Mouse (Mus musculus) neural tube, embryonic 11.5 days (tissue): Measurements from ENCODE around the gene Tmem108. TPM values are rescaled to one million over a fixed set of nuclear protein-coding genes. Genes with fewer than 3 reads are reported as not detected.

ENCODE experiments used
- ATAC-seq: fragments of 200-750 bp; cut with Nextera tagmentation; 2 replicates; pipeline ENCODE4 v1.8.0; 2017; ENCODE audit warnings: moderate number of reproducible peaks, mild to moderate bottlenecking, moderate TSS enrichment, moderate library complexity; ENCODE audit not compliant: insufficient read depth, low FRiP score, low TSS enrichment
- DNase-seq: peaks from one replicate; pipeline ENCODE4 v3.0.0-alpha.2; 2015; ENCODE audit warnings: low spot score
- H3K27ac ChIP-seq: fragments of 300-500 bp; sonication (generic); 2 replicates; pipeline ENCODE4 v1.5.1; 2014; ENCODE audit warnings: low read depth, mild to moderate bottlenecking, low read length
- H3K27me3 ChIP-seq: fragments of 300-500 bp; sonication (generic); 2 replicates; pipeline ENCODE4 v1.6.1; 2014; ENCODE audit warnings: mild to moderate bottlenecking, low read length, mixed read lengths; ENCODE audit not compliant: control insufficient read depth, insufficient read depth
- H3K36me3 ChIP-seq: fragments of 300-500 bp; sonication (generic); 2 replicates; pipeline ENCODE4 v1.6.1; 2014; ENCODE audit warnings: mild to moderate bottlenecking, low read length, moderate library complexity, mixed read lengths; ENCODE audit not compliant: control insufficient read depth, insufficient read depth
- H3K4me1 ChIP-seq: fragments of 300-500 bp; sonication (generic); 2 replicates; pipeline ENCODE4 v1.6.1; 2014; ENCODE audit warnings: low read length, mixed read lengths; ENCODE audit not compliant: control insufficient read depth, insufficient read depth
- H3K4me2 ChIP-seq: fragments of 300-500 bp; sonication (generic); 2 replicates; pipeline ENCODE4 v1.6.1; 2014; ENCODE audit warnings: low read depth, mild to moderate bottlenecking, moderate library complexity
- H3K4me3 ChIP-seq: fragments of 300-500 bp; sonication (generic); 2 replicates; pipeline ENCODE4 v1.5.1; 2014; ENCODE audit warnings: low read depth, low read length
- H3K9ac ChIP-seq: fragments of 300-500 bp; sonication (generic); 2 replicates; pipeline ENCODE4 v1.6.1; 2014; ENCODE audit warnings: mild to moderate bottlenecking, low read length
- H3K9me3 ChIP-seq: fragments of 300-500 bp; sonication (generic); 2 replicates; pipeline ENCODE4 v1.6.1; 2016; ENCODE audit warnings: low read length; ENCODE audit not compliant: control insufficient read depth
- WGBS: fragments of 180-500 bp; shearing (Covaris S2); extraction: QIAGEN DNeasy Blood & Tissue Kit; methylation state at CpG from one replicate; pipeline ENCODE4 v1.1.7; 2014; 5-methylcytosine and 5-hydroxymethylcytosine counted together
- polyA plus RNA-seq: library from polyadenylated mRNA; unstranded; fragments of >200 nt; fragmentation: Nextera tagmentation; extraction: Ambion mirVana; gene quantifications from 2 replicates; pipeline ENCODE4 v1.2.1, GENCODE M21; 2014

The Tmem108 gene
- polyA plus RNA-seq, 1 experiment from 2014 or later, result 19.9 TPM

DNA sequence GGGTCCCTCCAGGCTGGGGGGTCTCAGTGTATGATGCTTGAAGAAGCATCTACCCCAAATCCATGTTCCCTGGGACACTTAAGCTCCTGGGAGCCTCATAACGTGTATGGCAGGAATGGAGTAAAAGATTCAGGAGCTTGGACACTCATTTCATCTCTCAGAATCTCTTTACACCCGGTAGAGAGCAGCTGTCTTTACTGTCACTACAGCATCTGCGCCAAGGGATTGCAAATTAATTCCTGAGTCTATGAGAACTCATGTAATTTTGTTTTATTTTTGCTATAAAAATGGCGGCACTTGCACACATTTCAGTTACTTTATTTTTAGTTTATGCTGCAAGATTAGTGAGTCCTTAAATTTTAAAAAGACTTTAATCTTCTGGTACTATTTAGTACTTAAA, 22.6 kb downstream of the Tmem108 start:
- H3K27me3 ChIP-seq, result no peaks in the 10 kb centered on the region
- WGBS, result 89% methylated on average over 4 of the region's 4 CpGs
- H3K4me2 ChIP-seq, result no peak overlapping the region
- H3K27ac ChIP-seq, result no peak overlapping the region
- no peaks in the 10 kb centered on the region for H3K4me1 ChIP-seq
- no peak for ATAC-seq
- no peak for DNase-seq
- H3K36me3 ChIP-seq, result no peaks in the 10 kb centered on the region
- no peak overlapping the region for H3K9ac ChIP-seq
- no peaks in the 10 kb centered on the region for H3K9me3 ChIP-seq
- H3K4me3 ChIP-seq, result no peak overlapping the region

DNA sequence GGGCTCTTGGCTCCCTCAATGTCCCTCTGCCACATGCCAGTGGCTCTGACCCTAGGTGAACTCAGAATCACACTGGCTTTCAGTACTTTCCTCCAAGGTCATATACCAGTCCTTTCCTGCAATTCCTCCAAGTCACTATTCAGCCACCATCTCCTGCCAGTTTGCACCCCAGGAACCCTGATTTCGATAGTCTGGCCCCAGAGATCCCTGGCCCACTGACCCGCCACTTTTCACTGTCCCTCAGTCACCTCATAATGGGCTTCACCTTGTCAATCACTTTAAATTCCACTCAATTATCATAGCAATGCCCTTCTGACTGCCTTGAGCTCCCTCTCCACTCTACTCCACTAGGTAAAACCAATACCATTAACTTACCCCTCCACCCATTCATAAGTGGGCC, 31.9 kb downstream of the Tmem108 start:
- no peaks in the 10 kb centered on the region for H3K36me3 ChIP-seq
- 73% methylated on average over 2 of the region's 2 CpGs for WGBS
- H3K4me2 ChIP-seq, result no peak overlapping the region
- DNase-seq (no peak), ATAC-seq (no peak)
- H3K9ac ChIP-seq, result no peak overlapping the region
- no peaks in the 10 kb centered on the region for H3K27me3 ChIP-seq
- H3K4me3 ChIP-seq, result no peak overlapping the region
- H3K27ac ChIP-seq, result no peak overlapping the region
- H3K9me3 ChIP-seq, result no peaks in the 10 kb centered on the region
- no peaks in the 10 kb centered on the region for H3K4me1 ChIP-seq

DNA sequence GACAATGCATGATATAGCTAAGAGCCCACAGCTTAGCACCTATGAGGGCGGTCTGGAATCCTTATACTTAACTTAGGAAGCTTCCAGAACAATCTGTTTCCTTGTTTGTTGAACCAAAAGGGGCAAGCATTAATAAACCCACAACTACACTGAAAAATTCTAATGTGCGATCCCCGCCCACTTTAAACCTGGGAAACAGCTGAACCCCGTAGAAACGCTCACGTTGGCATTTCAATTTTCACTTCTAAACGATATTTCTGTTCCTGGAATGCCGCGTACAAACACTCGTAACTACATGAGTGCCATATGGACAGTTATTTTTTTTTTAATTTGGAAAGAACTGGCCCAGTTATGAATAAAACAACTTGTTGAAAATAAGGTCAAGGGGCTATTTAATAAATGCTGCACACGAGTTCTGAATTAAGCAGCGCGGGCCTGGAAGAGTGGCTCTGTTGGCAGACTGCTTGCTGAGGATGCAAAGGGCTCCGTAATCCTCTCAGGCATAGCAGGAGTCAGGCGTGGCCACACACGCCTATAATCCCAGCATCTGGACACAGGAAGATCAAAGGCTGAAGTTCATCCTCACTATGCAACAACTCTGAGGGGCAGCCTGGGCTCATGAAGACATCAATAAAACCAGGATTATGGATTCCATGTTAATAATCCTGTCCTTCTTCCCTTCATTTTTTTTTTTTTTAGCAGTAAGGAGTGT, 34.7 kb downstream of the Tmem108 start:
- WGBS, result 90% methylated on average over 16 of the region's 16 CpGs
- ATAC-seq, result no peak

DNA sequence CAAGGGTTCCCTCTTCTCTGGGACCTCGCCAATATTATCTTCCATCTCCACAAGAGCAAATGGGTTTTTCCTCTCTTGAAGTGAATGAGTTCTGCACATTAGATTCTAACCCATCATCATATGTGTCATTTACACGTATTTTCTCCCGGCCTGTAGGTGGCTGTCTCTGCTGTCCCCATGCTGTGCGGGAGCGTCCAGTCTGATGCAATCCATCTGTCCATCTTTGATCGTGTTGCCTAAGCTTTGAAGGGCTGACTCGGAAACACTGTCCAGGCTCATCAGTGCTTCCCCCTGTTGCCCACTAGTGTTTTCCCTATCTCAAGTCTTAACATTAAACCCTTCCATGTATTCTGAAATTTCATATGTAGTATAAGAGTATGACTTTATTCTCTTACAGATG, 36.1 kb downstream of the Tmem108 start:
- 87% methylated on average over 7 of the region's 7 CpGs for WGBS

More for the DNA sequence above, 34.7 kb downstream of the Tmem108 start:
- Histone ChIP-seq H3K4me1 (no peaks in the 10 kb centered on the region), H3K4me3 (no peak overlapping the region), H3K27me3 (no peaks in the 10 kb centered on the region), H3K27ac (no peak overlapping the region), H3K9me3 (no peaks in the 10 kb centered on the region), H3K36me3 (no peaks in the 10 kb centered on the region), H3K4me2 (no peak overlapping the region), H3K9ac (no peak overlapping the region)
- no peak for DNase-seq

DNA sequence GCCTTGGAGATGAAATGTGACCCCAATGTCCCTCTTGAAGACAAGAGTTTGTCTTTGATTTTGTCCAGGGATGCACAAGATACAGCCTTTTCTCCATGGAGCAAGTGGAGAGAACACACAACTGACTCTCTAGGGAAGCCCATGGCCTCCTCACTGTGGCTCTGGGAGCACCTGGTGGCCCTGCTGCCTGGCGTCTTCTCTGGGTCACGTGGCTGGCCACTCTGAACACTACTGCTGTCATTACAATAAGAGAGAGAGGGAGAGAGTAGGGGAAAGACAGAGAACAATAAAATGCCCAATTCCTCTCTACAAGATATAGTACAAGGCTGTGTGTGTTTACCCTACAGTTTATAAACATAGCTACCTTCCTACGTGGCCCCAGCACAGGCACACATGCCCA, 40.2 kb downstream of the Tmem108 start:
- Histone ChIP-seq H3K27ac (no peak overlapping the region), H3K36me3 (no peaks in the 10 kb centered on the region), H3K27me3 (no peaks in the 10 kb centered on the region), H3K4me3 (no peak overlapping the region), H3K9me3 (no peaks in the 10 kb centered on the region), H3K4me2 (no peak overlapping the region), H3K4me1 (no peaks in the 10 kb centered on the region), H3K9ac (no peak overlapping the region)
- no peak for DNase-seq
- ATAC-seq, result no peak
- WGBS, result 83% methylated on average over 3 of the region's 3 CpGs

More for the DNA sequence above, 36.1 kb downstream of the Tmem108 start:
- no peak for ATAC-seq
- Histone ChIP-seq H3K9ac (no peak overlapping the region), H3K27ac (no peak overlapping the region), H3K9me3 (no peaks in the 10 kb centered on the region), H3K4me1 (no peaks in the 10 kb centered on the region), H3K27me3 (no peaks in the 10 kb centered on the region), H3K4me3 (no peak overlapping the region), H3K36me3 (no peaks in the 10 kb centered on the region), H3K4me2 (no peak overlapping the region)
- no peak for DNase-seq

DNA sequence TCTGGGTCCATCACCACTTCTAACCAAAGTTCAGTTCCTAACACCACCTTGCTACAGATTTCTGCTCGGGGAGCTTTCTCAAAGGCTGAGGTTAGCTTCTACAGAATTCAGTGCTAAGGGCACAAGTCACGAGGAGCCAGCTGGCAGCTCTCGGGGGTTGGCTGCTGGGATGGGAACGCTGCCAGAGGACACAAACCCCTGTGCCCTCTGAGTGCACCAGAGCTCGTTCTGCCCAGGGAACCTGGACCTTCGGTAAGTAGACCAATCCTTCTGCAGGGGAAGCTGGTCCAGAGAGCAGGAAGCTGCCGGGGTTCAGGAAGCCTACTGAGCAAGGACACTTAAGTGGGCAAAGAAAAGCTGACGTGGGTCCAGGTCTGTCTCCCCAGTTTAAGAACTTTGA, 40.6 kb downstream of the Tmem108 start:
- H3K27ac ChIP-seq, result no peak overlapping the region
- no peaks in the 10 kb centered on the region for H3K36me3 ChIP-seq
- ATAC-seq (no peak), DNase-seq (no peak)
- no peak overlapping the region for H3K9ac ChIP-seq
- 88% methylated on average over 8 of the region's 8 CpGs for whole genome bisulfite sequencing
- no peak overlapping the region for H3K4me3 ChIP-seq
- H3K27me3 ChIP-seq, result no peaks in the 10 kb centered on the region
- no peak overlapping the region for H3K4me2 ChIP-seq
- no peaks in the 10 kb centered on the region for H3K9me3 ChIP-seq
- H3K4me1 ChIP-seq, result no peaks in the 10 kb centered on the region

DNA sequence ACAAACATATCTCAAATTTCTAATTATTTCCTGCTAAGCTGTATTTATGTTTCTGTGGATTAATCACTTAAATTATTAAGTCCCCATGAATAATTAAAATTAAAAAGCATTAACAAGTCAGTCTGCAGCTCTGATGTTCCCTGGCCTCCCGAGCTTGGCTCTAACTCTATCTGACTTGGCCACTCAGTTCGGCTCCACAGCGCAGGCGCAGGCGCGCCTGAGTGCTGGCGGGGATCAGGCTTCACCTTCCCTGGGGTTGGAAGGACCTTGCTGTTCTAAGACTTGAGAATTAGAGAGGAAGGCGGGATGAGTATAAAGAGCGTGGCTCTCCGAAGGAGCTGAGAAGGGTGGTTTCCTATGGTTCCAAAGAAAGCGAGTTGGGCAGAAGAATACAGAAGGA, 41.6 kb downstream of the Tmem108 start:
- no peak overlapping the region for H3K27ac ChIP-seq
- H3K4me1 ChIP-seq, result no peaks in the 10 kb centered on the region
- no peak for DNase-seq
- no peak for ATAC-seq
- WGBS, result 92% methylated on average over 11 of the region's 11 CpGs
- H3K4me2 ChIP-seq, result no peak overlapping the region
- no peak overlapping the region for H3K9ac ChIP-seq
- H3K27me3 ChIP-seq, result no peaks in the 10 kb centered on the region
- no peaks in the 10 kb centered on the region for H3K36me3 ChIP-seq
- H3K4me3 ChIP-seq, result no peak overlapping the region
- no peaks in the 10 kb centered on the region for H3K9me3 ChIP-seq

DNA sequence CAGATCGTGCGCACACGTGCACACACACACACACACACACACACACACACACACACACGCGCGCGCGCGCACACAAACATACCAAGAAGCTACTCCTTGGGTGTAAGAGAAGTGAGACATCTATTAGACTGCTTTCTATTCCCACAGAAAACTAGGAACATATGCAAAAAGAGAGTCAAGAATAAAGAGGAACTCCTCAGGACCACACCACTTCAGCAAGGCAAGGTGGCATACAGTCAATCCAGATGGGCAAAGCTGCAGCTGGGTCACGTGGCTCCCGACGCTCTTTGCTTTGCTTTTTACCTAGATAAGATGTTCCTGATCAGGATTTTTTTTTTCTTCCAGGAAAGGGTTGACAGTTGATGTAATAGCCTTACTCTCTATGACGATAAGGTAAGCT, 45.6 kb downstream of the Tmem108 start:
- no peak for DNase-seq
- Histone ChIP-seq H3K4me2 (no peak overlapping the region), H3K27me3 (no peaks in the 10 kb centered on the region), H3K4me3 (no peak overlapping the region), H3K36me3 (no peaks in the 10 kb centered on the region), H3K9ac (no peak overlapping the region), H3K9me3 (no peaks in the 10 kb centered on the region), H3K27ac (no peak overlapping the region), H3K4me1 (no peaks in the 10 kb centered on the region)
- ATAC-seq, result no peak
- WGBS, result 94% methylated on average over 13 of the region's 13 CpGs

DNA sequence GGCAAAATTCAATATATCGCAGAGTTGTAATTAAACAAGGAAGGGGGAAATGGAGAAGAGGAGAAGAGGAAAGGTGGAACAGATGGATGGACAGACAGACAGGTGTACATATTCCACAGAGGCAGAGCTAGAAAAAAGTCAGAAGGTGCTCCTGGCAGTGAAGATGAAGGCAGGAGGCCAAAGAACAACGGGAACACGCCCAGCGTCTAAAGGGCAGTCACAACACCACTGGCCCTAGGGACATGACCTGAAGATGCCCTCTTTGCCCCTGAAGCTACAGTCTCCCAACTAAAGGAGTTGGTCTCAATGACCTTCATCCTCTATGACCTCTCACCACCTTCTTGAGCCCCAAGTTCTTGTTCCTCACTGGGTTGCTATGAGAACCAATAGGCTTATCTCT, 46.3 kb downstream of the Tmem108 start:
- 97% methylated on average over 4 of the region's 4 CpGs for WGBS

More for the DNA sequence above, 46.3 kb downstream of the Tmem108 start:
- Histone ChIP-seq H3K36me3 (no peaks in the 10 kb centered on the region), H3K9me3 (no peaks in the 10 kb centered on the region), H3K27me3 (no peaks in the 10 kb centered on the region), H3K4me2 (no peak overlapping the region), H3K4me1 (no peaks in the 10 kb centered on the region), H3K27ac (no peak overlapping the region), H3K4me3 (no peak overlapping the region), H3K9ac (no peak overlapping the region)
- ATAC-seq, result no peak
- DNase-seq, result no peak
